Mouse (Mus musculus) retina, adult 2 months (tissue): ENCODE results near the gene Hist4h4.

ENCODE experiments used
- DNase-seq: peaks from one replicate; pipeline ENCODE4 v3.0.0-alpha.2; 2012; ENCODE audit warnings: low read depth, low spot score

Hist4h4 gene

DNA sequence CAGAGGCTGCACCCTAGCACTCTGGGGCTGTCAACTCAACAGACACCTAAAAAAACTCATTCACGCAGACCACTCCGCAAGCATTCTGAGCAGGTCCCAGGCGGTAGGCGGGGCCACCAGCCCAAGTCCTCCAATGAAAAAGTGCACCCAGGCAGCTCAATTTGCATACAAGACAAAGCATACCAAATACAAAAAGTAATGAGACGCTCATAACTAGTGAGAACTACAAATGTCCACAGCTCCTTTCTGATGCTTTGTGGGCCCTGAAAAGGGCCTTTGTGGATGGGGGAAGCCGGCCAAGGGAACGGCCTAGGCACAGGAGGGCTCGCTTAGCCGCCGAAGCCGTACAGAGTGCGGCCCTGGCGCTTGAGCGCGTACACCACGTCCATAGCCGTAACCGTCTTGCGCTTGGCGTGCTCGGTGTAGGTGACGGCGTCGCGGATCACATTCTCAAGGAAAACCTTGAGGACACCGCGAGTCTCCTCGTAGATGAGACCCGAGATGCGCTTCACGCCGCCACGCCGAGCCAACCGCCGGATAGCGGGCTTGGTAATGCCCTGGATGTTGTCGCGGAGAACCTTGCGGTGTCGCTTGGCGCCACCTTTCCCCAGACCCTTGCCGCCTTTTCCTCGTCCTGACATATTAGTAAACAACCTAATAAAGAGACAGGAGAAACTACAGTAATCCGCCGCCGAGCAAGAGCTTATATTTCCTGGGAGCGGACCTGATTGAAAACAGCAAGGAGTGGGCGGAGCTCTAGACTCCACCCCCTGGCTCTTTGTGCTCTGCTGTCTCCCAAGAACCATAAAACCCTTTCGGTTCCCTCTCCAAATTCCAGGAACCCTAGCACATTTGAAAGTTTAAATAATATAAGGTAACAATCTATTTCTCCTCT is at the start of gene Hist4h4:
Hist4h4 (minus strand) TSS at position 677 of the 895 bp plus-strand sequence.
- peak; percentile 92 for DNase-seq

- no peak for DNase-seq
Measured at GRCm38 (mm10) chr6:136852762-136853161, 48.5 kb upstream of the Hist4h4 start.

- no peak for DNase-seq
Measured at GRCm38 (mm10) chr6:136852348-136852747, 48.1 kb upstream of the Hist4h4 start.

GRCm38 (mm10) chr6:136850267-136850666 is 46.1 kb upstream of the Hist4h4 start:
- DNase-seq: no peak

GRCm38 (mm10) chr6:136848971-136849370 is 44.8 kb upstream of the Hist4h4 start:
- no peak for DNase-seq

DNA sequence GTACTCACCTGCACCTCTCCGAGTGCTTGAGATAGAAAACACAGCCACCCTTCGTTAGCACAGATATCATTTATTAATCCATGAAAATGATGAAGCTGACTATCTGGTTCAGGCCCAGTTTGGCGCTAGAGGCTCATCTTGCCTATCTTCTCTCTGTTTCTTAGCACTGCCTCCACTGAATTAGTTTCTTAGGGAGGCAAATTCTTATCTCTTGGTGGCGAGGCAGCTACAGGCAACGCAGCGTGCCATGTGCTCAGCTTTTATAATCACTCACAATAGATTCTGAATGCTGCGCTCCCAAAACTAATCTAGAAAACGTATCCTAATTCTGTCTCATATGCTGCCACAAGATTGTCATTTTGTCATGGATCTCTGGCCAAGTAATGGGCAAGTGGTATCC is 44.2 kb upstream of the Hist4h4 start:
- DNase-seq: no peak

- DNase-seq: peak; percentile 4
Measured at GRCm38 (mm10) chr6:136847790-136848189, 43.6 kb upstream of the Hist4h4 start.

DNA sequence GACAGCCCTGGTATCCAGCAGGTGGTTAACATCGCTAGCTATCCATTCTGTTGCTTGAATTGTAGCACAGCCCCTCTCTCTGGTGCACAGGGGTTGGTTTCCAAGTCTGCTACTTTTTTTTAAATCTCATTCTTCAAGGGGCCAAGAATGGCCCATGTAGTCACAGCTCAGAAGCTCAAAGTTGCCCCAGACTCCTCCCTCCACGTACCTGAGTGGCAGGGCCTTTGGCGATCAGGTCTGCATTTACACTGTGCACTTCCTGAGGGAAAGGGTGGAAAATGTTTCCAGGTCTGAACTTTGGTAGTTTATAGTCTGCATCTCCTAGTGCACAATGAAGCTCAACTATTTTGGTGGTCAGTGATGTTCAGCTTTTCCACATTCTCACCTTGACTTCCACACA is 43.1 kb upstream of the Hist4h4 start:
- no peak for DNase-seq

DNA sequence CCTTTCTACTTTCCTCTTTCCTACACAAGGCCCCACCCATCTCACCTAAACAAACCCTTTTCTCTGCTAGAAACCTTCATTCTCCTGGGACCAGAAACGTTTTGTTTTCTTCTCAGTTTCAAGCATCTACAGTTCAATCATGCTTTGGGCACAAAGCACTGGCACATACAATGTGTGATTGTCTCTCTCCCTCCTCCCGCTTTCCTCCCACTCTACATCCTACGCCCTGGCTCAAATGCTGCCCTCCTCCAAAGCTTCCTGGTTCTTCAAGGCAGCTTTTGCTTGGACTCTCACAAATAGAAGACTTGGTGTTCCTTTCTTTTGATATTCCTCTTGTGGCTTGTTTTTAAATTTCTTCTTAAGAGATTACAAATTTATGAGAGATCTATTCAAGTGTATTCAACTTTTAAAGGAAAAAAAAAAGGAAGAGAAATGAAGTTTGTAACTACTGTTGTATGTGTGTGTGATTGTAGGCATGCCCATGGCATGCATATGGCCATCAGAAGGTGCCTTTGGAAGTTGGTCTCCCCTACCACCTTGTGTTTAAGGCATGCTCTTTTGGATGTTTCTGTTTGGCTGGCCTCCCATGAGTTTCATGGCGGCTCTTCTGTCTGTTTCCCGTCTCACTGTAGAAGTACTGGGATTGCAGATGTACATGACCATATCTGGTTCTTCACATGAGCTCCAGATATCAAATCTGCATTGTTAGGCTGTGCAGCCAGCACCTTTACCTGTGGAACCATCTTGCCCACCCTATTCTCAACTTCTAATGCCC is 41.7 kb upstream of the Hist4h4 start:
- no peak for DNase-seq

- DNase-seq: no peak
Measured at GRCm38 (mm10) chr6:136844903-136845302, 40.7 kb upstream of the Hist4h4 start.

- no peak for DNase-seq
Measured at GRCm38 (mm10) chr6:136837323-136837722, 33.1 kb upstream of the Hist4h4 start.

GRCm38 (mm10) chr6:136835352-136835751 is 31.1 kb upstream of the Hist4h4 start, which contains the start of gene Smco3:
TSS of gene Smco3 (minus strand) at chr6:136835452.
- DNase-seq: no peak

- DNase-seq: no peak
Measured at GRCm38 (mm10) chr6:136831712-136832111, 27.5 kb upstream of the Hist4h4 start.

GRCm38 (mm10) chr6:136828681-136829080 is 24.5 kb upstream of the Hist4h4 start:
- no peak for DNase-seq

- DNase-seq: peak; percentile 96
Measured at GRCm38 (mm10) chr6:136827881-136828561, 23.8 kb upstream of the Hist4h4 start, which contains the start of gene Wbp11. TSS of gene Wbp11 (minus strand) at chr6:136828233.

DNA sequence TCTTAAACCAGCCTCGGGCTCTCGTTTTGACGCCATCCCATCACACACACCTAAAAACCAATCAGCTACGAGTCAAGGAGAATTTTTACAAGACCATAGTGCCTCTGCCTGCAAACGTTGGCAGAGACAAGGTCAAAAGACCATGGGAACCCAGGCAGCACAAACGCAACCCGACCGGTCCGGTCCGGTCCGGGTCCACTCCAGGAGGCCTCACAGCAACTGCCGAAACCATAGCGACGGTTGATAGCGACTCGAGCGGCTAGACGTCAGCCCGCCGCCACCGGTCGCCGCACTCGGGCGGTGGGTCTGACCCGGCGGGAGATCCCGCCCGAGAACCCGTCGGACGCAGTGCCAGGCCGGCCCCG is 23.3 kb upstream of the Hist4h4 start, which contains the start of gene BC049715:
BC049715 (plus strand) TSS at position 111 of the 365 bp plus-strand sequence.
- DNase-seq: no peak

- no peak for DNase-seq
Measured at GRCm38 (mm10) chr6:136827116-136827515, 22.9 kb upstream of the Hist4h4 start.

- no peak for DNase-seq
Measured at GRCm38 (mm10) chr6:136824987-136825386, 20.8 kb upstream of the Hist4h4 start.

DNA sequence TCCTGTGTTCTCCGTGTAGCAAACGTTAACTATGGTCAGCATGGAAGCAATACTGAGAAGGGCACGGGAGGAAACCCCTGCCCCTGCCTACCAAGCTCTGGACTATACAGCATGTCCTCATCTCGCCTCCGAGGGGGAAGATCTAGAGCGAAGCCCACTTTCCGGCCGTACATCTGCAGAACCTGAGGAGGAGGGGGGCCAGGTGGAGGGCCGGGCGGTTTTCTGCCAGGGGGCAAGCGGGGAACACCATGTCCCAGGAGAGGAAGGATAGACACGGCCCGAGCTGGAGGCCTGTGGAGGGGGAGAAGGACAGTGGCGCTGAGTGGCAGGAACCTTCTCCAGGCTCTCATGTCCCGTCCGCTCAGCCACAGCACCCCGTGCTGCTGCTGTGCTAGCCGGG is 16.9 kb upstream of the Hist4h4 start:
- DNase-seq: no peak

DNA sequence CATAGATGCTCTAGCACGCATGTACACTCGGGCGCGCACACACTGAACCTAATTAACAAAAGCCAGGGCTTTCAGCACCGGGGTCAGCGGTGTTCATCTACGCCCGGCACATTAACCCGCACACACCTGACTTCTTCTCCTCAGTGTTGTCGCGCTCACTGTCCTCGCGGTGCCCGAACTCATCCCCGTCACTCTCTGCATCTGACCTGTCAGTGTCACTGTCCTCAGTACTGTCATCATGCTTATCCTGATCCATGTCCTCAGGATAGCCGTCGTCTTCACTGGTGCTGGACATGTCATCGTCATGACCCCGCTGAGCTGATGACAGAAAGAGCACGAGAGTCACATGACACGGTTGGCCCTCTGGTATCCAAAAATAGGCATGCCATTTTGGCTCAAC is 16.2 kb upstream of the Hist4h4 start:
- DNase-seq: no peak

GRCm38 (mm10) chr6:136817549-136817948 is 13.3 kb upstream of the Hist4h4 start:
- no peak for DNase-seq

GRCm38 (mm10) chr6:136816826-136817225 is 12.6 kb upstream of the Hist4h4 start:
- no peak for DNase-seq
